Mouse (Mus musculus) embryonic facial prominence, embryonic 13.5 days (tissue): ENCODE data around the gene Hypk. TPM values are rescaled to one million over a fixed set of nuclear protein-coding genes. Genes with fewer than 3 reads are reported as not detected.
A peak's percentile ranks its signal among the peaks of the same experiment; 100 is the strongest.
"Not testable (repeated sequence)": the region's sequence is repeated elsewhere in the genome, so short reads cannot be mapped to it uniquely, and the experiment has no call there.

Source experiments
- ATAC-seq: fragments of 200-750 bp; cut with Nextera tagmentation; 2 replicates; pipeline ENCODE4 v1.8.0; 2017; ENCODE audit warnings: low read depth; ENCODE audit not compliant: insufficient number of reproducible peaks, insufficient read depth, low FRiP score, low TSS enrichment
- H3K27ac ChIP-seq: fragments of 300-500 bp; sonication (generic); 2 replicates; pipeline ENCODE4 v1.5.1; 2015; ENCODE audit warnings: moderate library complexity, mild to moderate bottlenecking, inconsistent platforms
- H3K27me3 ChIP-seq: fragments of 300-500 bp; sonication (generic); 2 replicates; pipeline ENCODE4 v1.6.1; 2015; ENCODE audit warnings: mild to moderate bottlenecking, inconsistent platforms
- H3K36me3 ChIP-seq: fragments of 300-500 bp; sonication (generic); 2 replicates; pipeline ENCODE4 v1.6.1; 2015; ENCODE audit warnings: mild to moderate bottlenecking, inconsistent platforms
- H3K4me1 ChIP-seq: fragments of 300-500 bp; sonication (generic); 2 replicates; pipeline ENCODE4 v1.6.1; 2015; ENCODE audit warnings: inconsistent platforms
- H3K4me2 ChIP-seq: fragments of 300-500 bp; sonication (generic); 2 replicates; pipeline ENCODE4 v1.6.1; 2015; ENCODE audit warnings: moderate library complexity, mild to moderate bottlenecking, inconsistent platforms
- H3K4me3 ChIP-seq: fragments of 300-500 bp; sonication (generic); 2 replicates; pipeline ENCODE4 v1.5.1; 2015; ENCODE audit warnings: mild to moderate bottlenecking, inconsistent platforms
- H3K9ac ChIP-seq: fragments of 300-500 bp; sonication (generic); 2 replicates; pipeline ENCODE4 v1.6.1; 2015; ENCODE audit warnings: mild to moderate bottlenecking, inconsistent platforms
- H3K9me3 ChIP-seq: fragments of 300-500 bp; sonication (generic); 2 replicates; pipeline ENCODE4 v1.6.1; 2016; ENCODE audit warnings: inconsistent platforms
- WGBS: fragments of 180-500 bp; shearing (Covaris S2); methylation state at CpG from one replicate; pipeline ENCODE4 v1.1.7; 2015; ENCODE audit warnings: mixed read lengths; 5-methylcytosine and 5-hydroxymethylcytosine counted together
- polyA plus RNA-seq: library from polyadenylated mRNA; unstranded; fragments of >200 nt; fragmentation: Nextera tagmentation; extraction: Ambion mirVana; gene quantifications from 2 replicates; pipeline ENCODE4 v1.2.1, GENCODE M21; 2015

The Hypk gene
- polyA plus RNA-seq, 1 experiment from 2014 or later: 139 TPM

DNA sequence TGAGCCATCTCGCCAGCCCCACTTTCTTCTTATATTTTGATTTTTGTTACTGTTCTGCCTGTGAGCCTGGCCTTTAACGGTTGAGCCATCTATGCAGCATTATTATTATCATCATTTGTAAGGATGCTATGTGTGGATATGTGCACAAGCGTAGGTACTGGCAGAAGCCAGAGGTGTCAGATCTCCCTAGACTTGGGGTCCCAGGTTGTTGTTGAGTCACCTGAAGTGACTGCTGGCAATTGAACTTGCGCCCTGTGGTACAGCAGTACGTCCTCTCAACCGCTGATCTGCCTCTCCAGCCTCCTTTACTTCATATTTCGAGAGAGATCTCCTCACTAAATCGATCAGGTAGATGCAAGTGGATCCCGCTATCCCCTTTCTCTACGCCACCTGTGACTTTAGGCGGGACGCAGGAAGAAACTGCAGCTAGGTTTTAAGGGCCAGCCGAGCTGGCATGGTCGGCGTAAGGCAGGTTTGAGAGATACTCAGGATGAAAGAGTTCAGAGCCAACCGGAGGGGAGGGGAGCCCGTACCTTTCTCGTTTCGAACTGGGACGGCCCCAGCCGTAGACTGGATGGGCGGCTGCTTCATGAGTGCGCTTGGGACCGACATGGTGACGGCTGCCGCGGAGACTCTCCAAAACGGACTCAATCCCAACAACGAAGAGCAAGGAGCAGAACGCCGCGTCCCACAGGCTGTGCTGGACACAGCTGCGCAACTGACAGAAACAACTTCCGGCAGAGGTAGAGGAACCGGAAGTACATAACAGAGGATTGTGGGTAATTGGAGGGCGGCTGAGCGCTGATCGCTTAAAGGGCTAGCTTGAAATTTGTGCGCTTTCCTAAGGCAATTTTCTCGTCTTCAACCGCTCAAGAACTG is 20.4 kb downstream of the Hypk start, which contains the start of gene Mfap1b:
TSS of gene Mfap1b (minus strand) at position 767 of the 879 bp plus-strand sequence.
- not testable (repeated sequence) for H3K4me1 ChIP-seq, H3K27me3 ChIP-seq, H3K9me3 ChIP-seq, H3K36me3 ChIP-seq
- Histone ChIP-seq H3K27ac (peak within 1 kb of the TSS; percentile 5; the same call in 1 of the 2 replicates), H3K4me2 (peak within 1 kb of the TSS; percentile 75), H3K4me3 (peak within 1 kb of the TSS; percentile 64), H3K9ac (peak within 1 kb of the TSS; percentile 74)
- peak; percentile 84 for ATAC-seq
- WGBS: 5% methylated on average over 41 of the region's 41 CpGs

- Histone ChIP-seq H3K4me1 (no peaks in the 10 kb centered on the region), H3K4me3 (peak overlapping the region; percentile 64), H3K36me3 (peaks cover 10% of the 10 kb centered on the region; the same call in 1 of the 2 replicates), H3K27ac (peak overlapping the region; percentile 5; the same call in 1 of the 2 replicates), H3K9me3 (no peaks in the 10 kb centered on the region), H3K9ac (peak overlapping the region; percentile 74), H3K4me2 (peak overlapping the region; percentile 75), H3K27me3 (no peaks in the 10 kb centered on the region)
- WGBS: 31% methylated on average over 8 of the region's 8 CpGs
- no peak for ATAC-seq
These were observed 21.1 kb downstream of the Hypk start for GRCm38 (mm10) chr2:121474180-121474535.

- not testable (repeated sequence) for H3K9me3 ChIP-seq, H3K27ac ChIP-seq, H3K4me3 ChIP-seq, H3K4me2 ChIP-seq, H3K27me3 ChIP-seq, H3K9ac ChIP-seq, H3K36me3 ChIP-seq, ATAC-seq, H3K4me1 ChIP-seq
- WGBS: 95% methylated on average over 2 of the region's 2 CpGs
These were observed 22.2 kb downstream of the Hypk start for GRCm38 (mm10) chr2:121475306-121475705.

DNA sequence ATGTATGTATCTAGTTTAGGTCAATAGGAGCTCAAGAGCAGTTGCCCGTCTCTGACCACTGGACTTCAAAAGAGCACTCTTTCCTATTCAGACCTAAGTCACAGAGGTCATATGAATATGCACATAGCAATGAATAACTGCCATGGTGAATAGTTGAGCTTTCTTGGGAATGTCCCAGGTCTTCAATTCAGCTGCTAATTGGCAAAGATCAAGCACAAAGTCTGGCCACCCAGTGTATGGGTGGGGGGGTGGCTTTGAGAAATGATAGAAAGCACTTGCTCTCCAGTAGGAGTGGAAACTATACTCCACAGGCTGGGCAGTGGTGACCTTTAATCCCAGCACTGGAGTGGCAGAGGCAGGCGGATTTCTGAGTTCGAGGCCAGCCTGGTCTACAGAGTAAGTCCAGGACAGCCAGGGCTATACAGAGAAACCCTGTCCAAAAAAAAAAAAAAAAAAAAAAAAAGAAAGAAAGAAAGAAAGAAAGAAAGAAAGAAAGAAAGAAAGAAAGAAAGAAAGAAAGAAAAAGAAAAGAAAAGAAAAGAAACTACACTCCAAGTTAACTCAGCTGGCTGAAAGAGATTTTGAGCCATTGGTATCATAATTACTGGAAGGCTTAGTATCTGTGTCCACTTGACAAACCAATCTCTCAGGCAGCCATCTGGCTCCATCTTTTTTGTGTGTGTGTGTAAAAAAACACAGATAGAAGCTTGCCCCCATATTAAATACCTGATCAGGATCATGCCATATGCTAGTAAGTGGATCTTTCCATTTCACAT is 24.6 kb downstream of the Hypk start:
- WGBS: 92% methylated on average over 3 of the region's 3 CpGs

GRCm38 (mm10) chr2:121480498-121480897 is 27.4 kb downstream of the Hypk start:
- no peaks in the 10 kb centered on the region for H3K9me3 ChIP-seq
- no peak overlapping the region for H3K4me2 ChIP-seq
- H3K4me1 ChIP-seq: no peaks in the 10 kb centered on the region
- ATAC-seq: no peak
- no peaks in the 10 kb centered on the region for H3K27me3 ChIP-seq
- 55% methylated on average over 3 of the region's 3 CpGs for WGBS
- no peak overlapping the region for H3K4me3 ChIP-seq
- H3K36me3 ChIP-seq: no peaks in the 10 kb centered on the region
- H3K9ac ChIP-seq: no peak overlapping the region
- H3K27ac ChIP-seq: no peak overlapping the region

More for the DNA sequence above, 24.6 kb downstream of the Hypk start:
- ATAC-seq: no peak
- Histone ChIP-seq H3K4me2 (no peak overlapping the region), H3K4me3 (no peak overlapping the region), H3K9me3 (no peaks in the 10 kb centered on the region), H3K27me3 (no peaks in the 10 kb centered on the region), H3K36me3 (no peaks in the 10 kb centered on the region), H3K27ac (no peak overlapping the region), H3K9ac (no peak overlapping the region), H3K4me1 (no peaks in the 10 kb centered on the region)

DNA sequence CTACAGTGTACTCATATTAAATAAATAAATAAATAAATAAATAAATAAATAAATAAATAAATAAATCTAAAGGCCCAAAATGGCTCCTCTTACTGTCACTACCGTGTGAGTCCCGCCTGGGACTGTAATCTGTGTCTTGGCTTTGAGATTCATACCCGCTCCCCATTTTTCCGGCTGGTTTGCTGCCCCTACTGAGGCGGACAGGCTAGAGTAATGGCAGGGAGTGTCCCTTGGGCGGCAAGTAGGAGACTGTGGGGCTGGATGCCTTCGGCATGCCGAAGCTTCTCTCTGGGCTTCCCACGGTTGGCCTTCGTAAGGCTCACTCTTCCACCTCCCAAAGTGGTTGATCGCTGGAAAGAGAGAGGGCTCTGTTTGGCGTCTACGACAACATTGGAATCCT is 27.8 kb downstream of the Hypk start:
- not testable (repeated sequence) for H3K36me3 ChIP-seq, H3K4me3 ChIP-seq, H3K9me3 ChIP-seq, H3K27ac ChIP-seq, H3K4me1 ChIP-seq, H3K9ac ChIP-seq, H3K27me3 ChIP-seq, H3K4me2 ChIP-seq
- ATAC-seq: peak; percentile 32; the same call in 1 of the 2 replicates
- WGBS: 84% methylated on average over 13 of the region's 13 CpGs

GRCm38 (mm10) chr2:121483576-121483975 is 30.5 kb downstream of the Hypk start:
- Histone ChIP-seq H3K27me3 (no peaks in the 10 kb centered on the region), H3K4me1 (no peaks in the 10 kb centered on the region), H3K27ac (no peak overlapping the region), H3K9ac (no peak overlapping the region), H3K4me3 (no peak overlapping the region), H3K36me3 (no peaks in the 10 kb centered on the region), H3K9me3 (no peaks in the 10 kb centered on the region), H3K4me2 (no peak overlapping the region)
- no peak for ATAC-seq
- 71% methylated on average over 8 of the region's 8 CpGs for WGBS

GRCm38 (mm10) chr2:121484403-121484802 is 31.3 kb downstream of the Hypk start:
- not testable (repeated sequence) for ATAC-seq, H3K4me3 ChIP-seq, H3K27ac ChIP-seq, H3K9me3 ChIP-seq, H3K27me3 ChIP-seq, H3K36me3 ChIP-seq, H3K4me1 ChIP-seq, H3K9ac ChIP-seq, H3K4me2 ChIP-seq
- 72% methylated on average over 2 of the region's 2 CpGs for WGBS

DNA sequence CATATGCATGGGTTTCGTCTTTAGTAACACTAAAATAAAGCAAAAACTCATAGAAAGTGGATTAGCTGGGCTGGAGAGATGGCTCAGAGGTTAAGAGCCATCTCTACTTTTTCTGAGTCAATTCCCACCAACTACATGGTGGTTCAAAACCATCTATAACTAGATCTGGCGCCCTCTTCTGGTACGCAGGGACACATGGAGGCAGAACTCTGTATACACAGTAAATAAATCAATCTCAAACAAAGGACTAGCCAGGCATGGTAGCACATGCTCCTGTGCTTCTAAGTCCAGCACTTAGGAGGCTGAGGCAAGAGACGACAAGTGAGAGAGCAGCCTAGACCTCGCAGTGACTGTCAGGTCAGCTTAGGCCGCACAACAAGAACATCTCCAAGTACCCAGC is 48.5 kb downstream of the Hypk start:
- not testable (repeated sequence) for ATAC-seq, H3K4me3 ChIP-seq
- WGBS: 90% methylated on average over 2 of the region's 6 CpGs

GRCm38 (mm10) chr2:121505942-121506882 is 53.1 kb downstream of the Hypk start, which contains the start of the genes Mfap1a and Wdr76:
TSS of gene Mfap1a (minus strand) at chr2:121506665.
TSS of gene Wdr76 (plus strand) at chr2:121506723.
- peak; percentile 87 for ATAC-seq
- WGBS: 5% methylated on average over 42 of the region's 42 CpGs
- H3K27ac ChIP-seq, H3K9me3 ChIP-seq, H3K27me3 ChIP-seq, H3K36me3 ChIP-seq: not testable (repeated sequence)
- H3K4me3 ChIP-seq: peak within 1 kb of the TSS; percentile 61
- H3K9ac ChIP-seq: peak within 1 kb of the TSS; percentile 76
- peak within 1 kb of the TSS; percentile 75 for H3K4me2 ChIP-seq
- H3K4me1 ChIP-seq: peaks cover 18% of the 10 kb centered on the region

More for the DNA sequence above, 48.5 kb downstream of the Hypk start:
- H3K9me3 ChIP-seq, H3K4me2 ChIP-seq, H3K36me3 ChIP-seq, H3K4me1 ChIP-seq, H3K27ac ChIP-seq, H3K9ac ChIP-seq, H3K27me3 ChIP-seq: not testable (repeated sequence)
